ENCODE assay signal across 9 mouse cellular contexts in the genomic region with DNA sequence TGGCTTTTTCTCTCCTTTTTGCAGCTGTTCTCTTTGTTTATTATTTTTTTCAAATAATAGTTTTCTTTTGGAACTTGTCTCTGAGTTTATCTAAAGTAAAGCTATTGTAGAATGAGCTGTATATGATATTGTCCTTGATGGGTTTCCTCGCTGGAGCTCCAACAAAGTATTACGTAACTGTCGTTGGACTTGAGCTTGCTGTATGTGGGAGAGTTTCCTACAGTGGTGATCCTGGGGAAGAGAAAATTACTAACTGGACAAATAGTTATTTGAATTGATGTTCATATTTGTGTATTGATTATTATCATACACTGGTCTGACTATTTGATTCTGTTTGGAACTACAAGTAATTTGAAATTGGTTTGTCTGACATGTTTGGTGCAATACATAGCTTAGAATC. TPM values are rescaled to one million over a fixed set of nuclear protein-coding genes. Genes with fewer than 3 reads are reported as not detected.
DNase-seq lines count a peak whose midpoint lies in the region; ATAC-seq lines count a peak whose summit lies in the region.
"Had no signal": no experiment of that assay in that cellular context is flagged by ENCODE, and none has a peak within 500 bp of the region (broad histone marks: within the 10 kb centered on the region; RNA-seq: fewer than 3 reads in every experiment).

No protein-coding gene starts in this region.

- intact Hi-C loops in left cerebral cortex, postnatal 10 days (cut with DNase I) = loop anchor here (5.0 to 10.0 kb wide), 2 partner anchors 40 to 252 kb away; a partner anchor contains a TSS

- DNase-seq in kidney, postnatal 14 days = no peak
- DNase-seq in brain, adult 2 months (ENCODE audit: low read depth, low spot score) = peak; percentile 52
- DNase-seq in hindbrain, embryonic 14.5 days (ENCODE audit: low spot score) = no peak
- DNase-seq in left cerebral cortex, postnatal 10 days (ENCODE audit: extremely low spot score in 1 of 2, low spot score in 2 of 2) = no peak
- DNase-seq in gastrocnemius, postnatal 10 days = no peak
- DNase-seq in thymus, postnatal 10 days (ENCODE audit: low spot score in 2 of 2) = no peak
- DNase-seq: retina, postnatal 1 day had no signal

- no peak for ATAC-seq in kidney, embryonic 14.5 days (ENCODE audit: low FRiP score, low TSS enrichment)
- ATAC-seq in hindbrain, embryonic 14.5 days (ENCODE audit: low FRiP score) = no peak
- no peak for ATAC-seq in midbrain, embryonic 13.5 days

- 5% methylated on average over 3 of the region's 3 CpGs for WGBS in kidney, embryonic 14.5 days
- 34% methylated on average over 3 of the region's 3 CpGs for WGBS in hindbrain, embryonic 14.5 days
- 37% methylated on average over 3 of the region's 3 CpGs for WGBS in midbrain, embryonic 13.5 days

- peak overlapping the region; percentile 96 for H3K4me3 ChIP-seq in kidney, embryonic 14.5 days (ENCODE audit: low read length)
- peak overlapping the region; percentile 82 for H3K4me3 ChIP-seq in hindbrain, embryonic 14.5 days (replicated peaks; ENCODE audit: low read length)
- peak overlapping the region; percentile 98 for H3K4me3 ChIP-seq in midbrain, embryonic 13.5 days (replicated peaks)

- H3K9me3 ChIP-seq in kidney, embryonic 14.5 days (ENCODE audit: control insufficient read depth, low read length) = no peaks in the 10 kb centered on the region
- H3K9me3 ChIP-seq in hindbrain, embryonic 14.5 days (ENCODE audit: control insufficient read depth, low read length) = no peaks in the 10 kb centered on the region
- no peaks in the 10 kb centered on the region for H3K9me3 ChIP-seq in midbrain, embryonic 13.5 days

- peaks cover 14% of the 10 kb centered on the region for H3K36me3 ChIP-seq in kidney, embryonic 14.5 days (ENCODE audit: control insufficient read depth, insufficient read depth, low read length)
- peaks cover 16% of the 10 kb centered on the region for H3K36me3 ChIP-seq in hindbrain, embryonic 14.5 days (replicated peaks; ENCODE audit: control insufficient read depth, insufficient read depth)
- peaks cover 13% of the 10 kb centered on the region for H3K36me3 ChIP-seq in midbrain, embryonic 13.5 days

- H3K27me3 ChIP-seq in kidney, embryonic 14.5 days (ENCODE audit: control insufficient read depth, insufficient read depth, low read length) = no peaks in the 10 kb centered on the region
- no peaks in the 10 kb centered on the region for H3K27me3 ChIP-seq in hindbrain, embryonic 14.5 days (ENCODE audit: control insufficient read depth, insufficient read depth, low read length)
- 0 out of 2 replicates have a peak, but pooled peaks cover 3% of the 10 kb centered on the region for H3K27me3 ChIP-seq in midbrain, embryonic 13.5 days

- H3K4me1 ChIP-seq in kidney, embryonic 14.5 days (ENCODE audit: control insufficient read depth, insufficient read depth, low read length) = peaks cover 32% of the 10 kb centered on the region
- peaks cover 39% of the 10 kb centered on the region for H3K4me1 ChIP-seq in hindbrain, embryonic 14.5 days (replicated peaks; ENCODE audit: control insufficient read depth, insufficient read depth, low read length)
- H3K4me1 ChIP-seq in midbrain, embryonic 13.5 days (replicated peaks) = peaks cover 52% of the 10 kb centered on the region

- no peak overlapping the region for H3K27ac ChIP-seq in kidney, embryonic 14.5 days (ENCODE audit: low read depth, low read length)
- H3K27ac ChIP-seq in hindbrain, embryonic 14.5 days = no peak overlapping the region
- no peak overlapping the region for H3K27ac ChIP-seq in midbrain, embryonic 13.5 days

- H3K4me2 ChIP-seq in kidney, embryonic 14.5 days (replicated peaks; ENCODE audit: low read depth, low read length) = peak overlapping the region; percentile 69
- peak overlapping the region; percentile 95 for H3K4me2 ChIP-seq in hindbrain, embryonic 14.5 days (replicated peaks)
- H3K4me2 ChIP-seq in midbrain, embryonic 13.5 days (replicated peaks) = peak overlapping the region; percentile 92

- H3K9ac ChIP-seq in kidney, embryonic 14.5 days (ENCODE audit: low read depth, low read length) = peak overlapping the region; percentile 97
- peak overlapping the region; percentile 92 for H3K9ac ChIP-seq in hindbrain, embryonic 14.5 days
- H3K9ac ChIP-seq in midbrain, embryonic 13.5 days (replicated peaks) = peak overlapping the region; percentile 95

RNA-seq across cellular contexts. Expression of a gene that starts 1.8 kb away (rescaled TPM):
- polyA plus RNA-seq in kidney, embryonic 14.5 days (2014; fragmentation: Nextera tagmentation; extraction: Ambion mirVana) = 27.1 and 38.1 TPM in 2 replicates
- 40.2 and 42.3 TPM in 2 replicates for polyA plus RNA-seq in hindbrain, embryonic 14.5 days (2014; fragmentation: Nextera tagmentation; extraction: Ambion mirVana)
- 36.0 and 42.5 TPM in 2 replicates for polyA plus RNA-seq in midbrain, embryonic 13.5 days (2015; fragmentation: Nextera tagmentation; extraction: Ambion mirVana)
- 100 to 1,000 TPM; 155 to 158 TPM for total RNA-seq in left cerebral cortex, postnatal 10 days (2021)
- total RNA-seq in gastrocnemius, postnatal 10 days (2021) = 10 to 100 TPM; 31.1 to 38.8 TPM

RNA-seq across cellular contexts. Expression of a gene that starts 14.6 kb away (rescaled TPM):
- 1.3 and 4.2 TPM in 2 replicates for polyA plus RNA-seq in kidney, embryonic 14.5 days (2014; fragmentation: Nextera tagmentation; extraction: Ambion mirVana)
- 2.3 and 3.0 TPM in 2 replicates for polyA plus RNA-seq in hindbrain, embryonic 14.5 days (2014; fragmentation: Nextera tagmentation; extraction: Ambion mirVana)
- polyA plus RNA-seq in midbrain, embryonic 13.5 days (2015; fragmentation: Nextera tagmentation; extraction: Ambion mirVana) = 10.1 TPM in 2 replicates
- total RNA-seq in left cerebral cortex, postnatal 10 days (2021) = 1 to 10 TPM; 4.1 to 7.4 TPM
- under 1 TPM; 0.78 to 0.90 TPM for total RNA-seq in gastrocnemius, postnatal 10 days (2021)

RNA-seq across cellular contexts. Expression of a gene that starts 27.0 kb away (rescaled TPM):
- polyA plus RNA-seq in kidney, embryonic 14.5 days (2014; fragmentation: Nextera tagmentation; extraction: Ambion mirVana) = 36.4 and 43.1 TPM in 2 replicates
- 13.0 and 13.4 TPM in 2 replicates for polyA plus RNA-seq in hindbrain, embryonic 14.5 days (2014; fragmentation: Nextera tagmentation; extraction: Ambion mirVana)
- 16.7 and 16.9 TPM in 2 replicates for polyA plus RNA-seq in midbrain, embryonic 13.5 days (2015; fragmentation: Nextera tagmentation; extraction: Ambion mirVana)
- total RNA-seq in left cerebral cortex, postnatal 10 days (2021) = 10 to 100 TPM; 20.8 to 24.5 TPM
- total RNA-seq in gastrocnemius, postnatal 10 days (2021) = 10 to 100 TPM in 1 of 2 experiments, 1 to 10 TPM in 1; 8.0 to 10.0 TPM

RNA-seq across cellular contexts. Expression of a gene that starts 30.4 kb away (rescaled TPM):
- 77.9 and 80.8 TPM in 2 replicates for polyA plus RNA-seq in kidney, embryonic 14.5 days (2014; fragmentation: Nextera tagmentation; extraction: Ambion mirVana)
- 49.6 and 52.9 TPM in 2 replicates for polyA plus RNA-seq in hindbrain, embryonic 14.5 days (2014; fragmentation: Nextera tagmentation; extraction: Ambion mirVana)
- polyA plus RNA-seq in midbrain, embryonic 13.5 days (2015; fragmentation: Nextera tagmentation; extraction: Ambion mirVana) = 52.2 and 53.3 TPM in 2 replicates
- total RNA-seq in left cerebral cortex, postnatal 10 days (2021) = 10 to 100 TPM; 44.5 to 49.9 TPM
- total RNA-seq in gastrocnemius, postnatal 10 days (2021) = 10 to 100 TPM; 57.2 to 70.5 TPM

RNA-seq across cellular contexts. Expression of a gene that starts 49.9 kb away (rescaled TPM):
- 0.14 TPM in 1 of 2 replicates, not detected in the other for polyA plus RNA-seq in kidney, embryonic 14.5 days (2014; fragmentation: Nextera tagmentation; extraction: Ambion mirVana)
- 0.12 TPM in 1 of 2 replicates, not detected in the other for polyA plus RNA-seq in hindbrain, embryonic 14.5 days (2014; fragmentation: Nextera tagmentation; extraction: Ambion mirVana)
- polyA plus RNA-seq in midbrain, embryonic 13.5 days (2015; fragmentation: Nextera tagmentation; extraction: Ambion mirVana) = not detected in 2 replicates
- 1 to 10 TPM; 1.1 to 1.4 TPM for total RNA-seq in left cerebral cortex, postnatal 10 days (2021)
- under 1 TPM; 0.52 to 0.90 TPM for total RNA-seq in gastrocnemius, postnatal 10 days (2021)
